ENCODE assay signal across 8 mouse cellular contexts in the genomic region with DNA sequence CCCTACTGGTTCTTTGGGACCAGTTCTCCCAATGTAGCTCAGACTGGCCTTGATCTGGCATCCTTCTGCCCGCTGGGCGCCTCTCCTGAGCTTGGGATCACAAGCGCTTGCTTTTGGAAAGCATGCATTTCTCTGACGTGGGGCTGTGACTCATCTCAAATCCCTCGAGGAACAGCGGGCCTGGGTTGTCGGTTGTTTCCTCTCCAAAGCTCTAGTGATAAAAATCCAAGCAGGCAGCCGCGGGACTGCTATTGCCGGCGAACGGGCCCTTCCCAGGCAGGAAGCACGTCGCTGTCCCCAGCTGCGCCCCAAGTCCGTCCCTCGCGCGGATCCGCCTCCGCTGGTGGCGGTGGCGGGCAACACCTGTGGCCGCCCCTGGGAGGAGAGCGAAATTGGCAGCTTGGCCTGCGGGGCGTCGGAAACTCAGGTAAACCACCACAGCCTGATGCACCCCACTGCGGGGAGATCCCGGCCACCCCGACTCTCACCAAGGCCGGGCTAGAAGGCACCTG. TPM values are rescaled to one million over a fixed set of nuclear protein-coding genes. Genes with fewer than 3 reads are reported as not detected.
DNase-seq lines count a peak whose midpoint lies in the region; ATAC-seq and TF ChIP-seq lines count a peak whose summit lies in the region.

No protein-coding gene starts in this region.

- TF ChIP-seq CTCF in liver, embryonic 14.5 days (IDR thresholded peaks at IDR 0.05; ENCODE audit: low read depth): peak; percentile 42; the same call in 1 of the 2 replicates

- peak; percentile 76 for DNase-seq in CD8-positive naive resting alpha-beta T cell, adult 2 months (ENCODE audit: low read depth in 2 of 2, low spot score in 2 of 2)
- peak; percentile 43 for DNase-seq in c-Kit-positive CD71-positive TER-119-positive erythroid progenitor cells, embryonic 14.5 days (ENCODE audit: low spot score)
- DNase-seq in kidney, postnatal 25 days: peak; percentile 78 to 89
- DNase-seq in liver, embryonic 14.5 days (ENCODE audit: low read depth in 3 of 3, low spot score in 3 of 3): peak in 1 of 3 experiments; percentile 31
- DNase-seq in natural killer cell, adult 2 months (ENCODE audit: low spot score in 2 of 2): peak; percentile 59 to 82
- DNase-seq in splenic B cell, adult 2 months (ENCODE audit: low read depth, low spot score): peak; percentile 87

- peaks cover 7% of the 10 kb centered on the region for H3K27me3 ChIP-seq in forebrain, embryonic 12.5 days
- no peaks in the 10 kb centered on the region for H3K27me3 ChIP-seq in heart, embryonic 16.5 days (ENCODE audit: control insufficient read depth, insufficient read depth, low read length)
- H3K27me3 ChIP-seq in liver, embryonic 14.5 days (ENCODE audit: control insufficient read depth, insufficient read depth, low read length): no peaks in the 10 kb centered on the region
- no peaks in the 10 kb centered on the region for H3K27me3 ChIP-seq in splenic B cell, adult 2 months (ENCODE audit: control insufficient read depth, insufficient read depth, low read length, poor library complexity, severe bottlenecking)

- peak; percentile 68 for ATAC-seq in forebrain, embryonic 12.5 days (ENCODE audit: low FRiP score)
- peak; percentile 85 for ATAC-seq in heart, embryonic 16.5 days (replicated peaks; ENCODE audit: extremely low read depth, insufficient read depth, low FRiP score)
- ATAC-seq in liver, embryonic 14.5 days (ENCODE audit: insufficient read depth): peak; percentile 73

- H3K4me2 ChIP-seq in forebrain, embryonic 12.5 days: peak overlapping the region; percentile 74
- peak overlapping the region; percentile 93 for H3K4me2 ChIP-seq in heart, embryonic 16.5 days (ENCODE audit: low read depth, low read length)
- H3K4me2 ChIP-seq in liver, embryonic 14.5 days (ENCODE audit: low read depth): peak overlapping the region; percentile 76

- peaks cover 13% of the 10 kb centered on the region for H3K4me1 ChIP-seq in forebrain, embryonic 12.5 days
- H3K4me1 ChIP-seq in heart, embryonic 16.5 days (ENCODE audit: control insufficient read depth, insufficient read depth, low read length): peaks cover 15% of the 10 kb centered on the region
- H3K4me1 ChIP-seq in liver, embryonic 14.5 days (replicated peaks; ENCODE audit: control insufficient read depth in 2 of 2, insufficient read depth in 2 of 2, low read length in 1 of 2): peaks cover 13 to 16% of the 10 kb centered on the region in 2 experiments

- H3K27ac ChIP-seq in forebrain, embryonic 12.5 days: no peak overlapping the region
- H3K27ac ChIP-seq in heart, embryonic 16.5 days (ENCODE audit: low read length): peak overlapping the region; percentile 78
- H3K27ac ChIP-seq in liver, embryonic 14.5 days: no peak overlapping the region

- peak overlapping the region; percentile 62 for H3K9ac ChIP-seq in forebrain, embryonic 12.5 days
- peak overlapping the region; percentile 83 for H3K9ac ChIP-seq in heart, embryonic 16.5 days (ENCODE audit: low read length)
- H3K9ac ChIP-seq in liver, embryonic 14.5 days (replicated peaks): peak overlapping the region; percentile 62

- WGBS in forebrain, embryonic 12.5 days: 1% methylated on average over 32 of the region's 32 CpGs
- WGBS in heart, embryonic 16.5 days: 1% methylated on average over 32 of the region's 32 CpGs
- 2% methylated on average over 32 of the region's 32 CpGs for WGBS in liver, embryonic 14.5 days (ENCODE audit: insufficient replicate concordance)

- no peaks in the 10 kb centered on the region for H3K9me3 ChIP-seq in forebrain, embryonic 12.5 days
- H3K9me3 ChIP-seq in heart, embryonic 16.5 days (replicated peaks; ENCODE audit: control insufficient read depth, low read length): no peaks in the 10 kb centered on the region
- no peaks in the 10 kb centered on the region for H3K9me3 ChIP-seq in liver, embryonic 14.5 days (ENCODE audit: control insufficient read depth, low read length)

- peak overlapping the region; percentile 43 for H3K4me3 ChIP-seq in forebrain, embryonic 12.5 days (replicated peaks)
- H3K4me3 ChIP-seq in heart, embryonic 16.5 days (ENCODE audit: low read length): peak overlapping the region; percentile 76
- H3K4me3 ChIP-seq in liver, embryonic 14.5 days (ENCODE audit: insufficient read depth in 1 of 2, low read depth in 2 of 2, low read length in 2 of 2): peak overlapping the region; percentile 54 to 67

- TF ChIP-seq EP300 in liver, embryonic 14.5 days (IDR thresholded peaks at IDR 0.05; ENCODE audit: low read depth): no peak

- peaks cover 30% of the 10 kb centered on the region for H3K36me3 ChIP-seq in forebrain, embryonic 12.5 days (replicated peaks)
- H3K36me3 ChIP-seq in heart, embryonic 16.5 days (ENCODE audit: control insufficient read depth, insufficient read depth): peaks cover 21% of the 10 kb centered on the region
- H3K36me3 ChIP-seq in liver, embryonic 14.5 days (replicated peaks; ENCODE audit: control insufficient read depth, insufficient read depth, low read depth): no peaks in the 10 kb centered on the region; the same call in 1 of the 2 replicates
- no peaks in the 10 kb centered on the region; the same call in 1 of the 2 replicates for H3K36me3 ChIP-seq in splenic B cell, adult 2 months (ENCODE audit: control insufficient read depth, insufficient read depth, low read length, poor library complexity, severe bottlenecking)

RNA-seq across cellular contexts. Expression of gene Amz2, which starts 14.1 kb away (rescaled TPM):
- polyA plus RNA-seq in forebrain, embryonic 12.5 days (2016; fragmentation: Nextera tagmentation; extraction: Ambion mirVana): 46.9 and 50.2 TPM in 2 replicates
- 34.9 and 39.8 TPM in 2 replicates for polyA plus RNA-seq in heart, embryonic 16.5 days (2015; fragmentation: Nextera tagmentation; extraction: Ambion mirVana)
- 10.0 and 13.1 TPM in 2 replicates for polyA plus RNA-seq in liver, embryonic 14.5 days (2012; rRNA removed)
- polyA plus RNA-seq in liver, embryonic 14.5 days (2014; fragmentation: Nextera tagmentation; extraction: Ambion mirVana): 12.2 and 12.6 TPM in 2 replicates

RNA-seq across cellular contexts. Expression of gene 9930022D16Rik, which starts 26.2 kb away (rescaled TPM):
- not detected in 2 replicates for polyA plus RNA-seq in forebrain, embryonic 12.5 days (2016; fragmentation: Nextera tagmentation; extraction: Ambion mirVana)
- not detected in 2 replicates for polyA plus RNA-seq in heart, embryonic 16.5 days (2015; fragmentation: Nextera tagmentation; extraction: Ambion mirVana)
- polyA plus RNA-seq in liver, embryonic 14.5 days (2012; rRNA removed): not detected in 2 replicates
- polyA plus RNA-seq in liver, embryonic 14.5 days (2014; fragmentation: Nextera tagmentation; extraction: Ambion mirVana): not detected in 2 replicates

RNA-seq across cellular contexts. Expression of gene Arsg, which starts 33.3 kb away (rescaled TPM):
- polyA plus RNA-seq in forebrain, embryonic 12.5 days (2016; fragmentation: Nextera tagmentation; extraction: Ambion mirVana): 2.4 and 2.6 TPM in 2 replicates
- polyA plus RNA-seq in heart, embryonic 16.5 days (2015; fragmentation: Nextera tagmentation; extraction: Ambion mirVana): 3.6 TPM in 2 replicates
- 2.1 and 2.3 TPM in 2 replicates for polyA plus RNA-seq in liver, embryonic 14.5 days (2012; rRNA removed)
- 3.4 and 3.8 TPM in 2 replicates for polyA plus RNA-seq in liver, embryonic 14.5 days (2014; fragmentation: Nextera tagmentation; extraction: Ambion mirVana)

RNA-seq across cellular contexts. Expression of gene Slc16a6, which starts 33.5 kb away (rescaled TPM):
- 4.0 and 5.4 TPM in 2 replicates for polyA plus RNA-seq in forebrain, embryonic 12.5 days (2016; fragmentation: Nextera tagmentation; extraction: Ambion mirVana)
- 5.2 and 7.0 TPM in 2 replicates for polyA plus RNA-seq in heart, embryonic 16.5 days (2015; fragmentation: Nextera tagmentation; extraction: Ambion mirVana)
- 5.8 and 8.0 TPM in 2 replicates for polyA plus RNA-seq in liver, embryonic 14.5 days (2012; rRNA removed)
- polyA plus RNA-seq in liver, embryonic 14.5 days (2014; fragmentation: Nextera tagmentation; extraction: Ambion mirVana): 39.0 and 39.5 TPM in 2 replicates
